Mouse (Mus musculus) limb, embryonic 10.5 days (tissue): ENCODE data around the gene Rps6kb1. TPM values are rescaled to one million over a fixed set of nuclear protein-coding genes. Genes with fewer than 3 reads are reported as not detected.

ENCODE experiments used
- DNase-seq: peaks from one replicate; pipeline ENCODE4 v3.0.0-alpha.2; 2017; ENCODE audit warnings: low spot score
- H3K27ac ChIP-seq: fragments of 300-500 bp; sonication (generic); 2 replicates; pipeline ENCODE4 v1.5.1; 2016; ENCODE audit warnings: mild to moderate bottlenecking
- H3K27me3 ChIP-seq: fragments of 300-500 bp; sonication (generic); 2 replicates; pipeline ENCODE4 v1.6.1; 2016; ENCODE audit warnings: low read depth, mild to moderate bottlenecking; ENCODE audit not compliant: poor library complexity, severe bottlenecking
- H3K36me3 ChIP-seq: fragments of 300-500 bp; sonication (generic); 2 replicates; pipeline ENCODE4 v1.6.1; 2016; ENCODE audit warnings: mild to moderate bottlenecking, moderate library complexity
- H3K4me1 ChIP-seq: fragments of 300-500 bp; sonication (generic); 2 replicates; pipeline ENCODE4 v1.6.1; 2016
- H3K4me3 ChIP-seq: fragments of 300-500 bp; sonication (generic); 2 replicates; pipeline ENCODE4 v1.5.1; 2016; ENCODE audit warnings: mild to moderate bottlenecking, moderate library complexity
- H3K9me3 ChIP-seq: fragments of 300-500 bp; sonication (generic); replicated peaks from 2 replicates; pipeline ENCODE4 v1.6.1; 2016; ENCODE audit warnings: mild to moderate bottlenecking
- WGBS: fragments of 180-500 bp; shearing (Covaris S2); methylation state at CpG from one replicate; pipeline ENCODE4 v1.1.7; 2016; 5-methylcytosine and 5-hydroxymethylcytosine counted together
- polyA plus RNA-seq: library from polyadenylated mRNA; unstranded; fragments of >200 nt; fragmentation: Nextera tagmentation; extraction: Ambion mirVana; gene quantifications from 2 replicates; pipeline ENCODE4 v1.2.1, GENCODE M21; 2016

The Rps6kb1 gene
- polyA plus RNA-seq, 1 experiment from 2014 or later = 64.3 TPM

DNA sequence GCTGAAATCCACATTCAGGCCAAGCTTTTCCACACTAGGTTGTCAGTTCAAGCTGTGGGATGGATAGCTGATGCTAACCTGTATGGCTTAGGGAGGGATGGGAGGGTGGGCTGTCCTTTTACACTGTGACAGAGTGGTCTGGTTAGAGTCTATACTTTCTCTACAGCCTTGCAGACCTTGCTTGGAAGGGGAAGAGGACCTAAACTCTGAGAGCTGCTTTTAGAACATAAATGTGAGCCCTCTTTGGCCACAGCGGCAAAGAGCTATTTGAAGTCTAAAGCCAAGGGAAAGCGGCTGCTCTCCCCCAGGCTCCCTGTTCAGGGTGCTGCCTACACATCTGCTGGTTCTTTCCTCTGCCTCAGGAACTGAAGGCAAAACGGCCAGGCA, 41.0 kb upstream of the Rps6kb1 start:
- Histone ChIP-seq H3K9me3 (no peaks in the 10 kb centered on the region), H3K36me3 (peaks cover 9% of the 10 kb centered on the region), H3K4me3 (no peak overlapping the region), H3K4me1 (peaks cover 19% of the 10 kb centered on the region), H3K27me3 (no peaks in the 10 kb centered on the region), H3K27ac (no peak overlapping the region)
- DNase-seq = no peak
- 62% methylated on average over 3 of the region's 3 CpGs for WGBS

DNA sequence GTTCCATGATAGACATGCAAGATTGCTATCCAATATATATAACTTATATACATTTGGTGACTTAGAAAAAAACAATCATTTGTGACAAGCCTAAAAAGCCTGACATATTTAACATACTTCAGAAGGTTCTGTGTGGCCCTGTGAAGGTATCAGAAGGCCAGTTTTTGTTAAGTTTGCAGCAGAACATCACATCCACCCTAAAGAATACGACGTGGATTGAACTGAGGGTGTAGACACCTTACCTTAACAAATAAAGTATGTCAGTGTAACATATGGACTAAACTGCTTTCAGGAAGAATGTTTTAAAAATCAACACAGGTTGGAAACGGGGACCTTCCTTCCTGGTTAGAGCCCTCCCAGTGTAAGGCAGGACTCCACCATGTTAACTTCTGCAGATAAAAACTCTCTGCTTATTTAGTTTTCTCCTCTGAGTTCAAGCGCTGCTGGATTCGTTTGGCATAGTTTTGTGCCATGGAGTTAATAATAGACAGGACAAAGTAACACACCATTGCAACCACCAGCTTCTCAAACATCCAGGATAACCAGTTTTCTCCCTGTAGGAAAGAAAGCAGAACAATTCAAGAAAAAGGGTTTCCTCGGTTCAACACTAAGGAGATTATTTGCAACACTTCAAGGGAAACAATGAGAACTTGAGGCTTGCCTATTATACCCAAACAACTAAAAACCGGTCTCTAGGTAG, 40.4 kb upstream of the Rps6kb1 start:
- H3K27me3 ChIP-seq = no peaks in the 10 kb centered on the region
- peaks cover 19% of the 10 kb centered on the region for H3K4me1 ChIP-seq
- H3K4me3 ChIP-seq = no peak overlapping the region
- 85% methylated on average over 7 of the region's 7 CpGs for WGBS
- H3K9me3 ChIP-seq = no peaks in the 10 kb centered on the region
- DNase-seq = no peak
- H3K27ac ChIP-seq = no peak overlapping the region
- H3K36me3 ChIP-seq = peaks cover 9% of the 10 kb centered on the region

DNA sequence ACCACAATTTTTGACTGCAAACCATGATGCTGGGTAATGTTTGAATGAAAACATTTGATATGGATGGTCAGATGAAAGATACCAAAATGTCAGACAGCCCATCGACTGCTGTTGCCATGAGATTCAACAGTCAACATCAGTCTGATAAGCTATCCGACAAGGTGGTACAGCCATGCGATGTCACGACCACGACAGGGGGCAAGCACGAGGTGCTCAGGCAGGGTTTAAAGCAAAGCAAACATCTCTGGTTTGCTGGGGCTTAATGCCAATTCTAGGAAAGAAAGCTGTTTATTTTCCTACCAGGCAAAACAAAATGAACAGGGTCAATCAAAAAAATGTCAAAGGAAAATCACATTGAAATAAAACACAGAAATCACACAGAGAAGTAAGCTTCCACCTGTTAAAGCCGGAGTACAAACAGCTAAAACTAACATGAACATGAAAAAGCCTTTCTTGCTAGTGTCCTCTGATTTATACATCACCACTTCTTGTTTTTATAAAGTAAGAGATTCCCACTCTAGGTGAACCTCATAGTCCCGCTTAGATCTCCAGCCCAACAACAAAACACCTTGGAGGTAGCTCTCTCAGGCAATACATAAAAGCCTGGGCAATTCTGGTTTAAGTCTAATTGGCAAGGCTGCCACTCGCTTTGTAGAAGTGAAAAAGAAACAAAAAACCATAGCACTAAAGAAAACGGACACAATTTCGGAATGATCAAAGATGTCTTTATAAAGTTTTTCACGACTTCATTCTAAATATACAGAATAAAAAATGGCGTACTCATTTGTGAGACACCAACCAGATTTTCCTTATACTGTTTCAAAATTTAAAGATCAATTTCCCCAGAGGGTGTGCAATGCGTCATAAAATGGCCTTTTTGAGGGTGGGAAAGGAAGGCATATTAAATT, 39.6 kb upstream of the Rps6kb1 start:
- H3K4me1 ChIP-seq = peaks cover 27% of the 10 kb centered on the region
- H3K4me3 ChIP-seq = no peak overlapping the region
- H3K27me3 ChIP-seq = no peaks in the 10 kb centered on the region
- H3K27ac ChIP-seq = no peak overlapping the region
- H3K9me3 ChIP-seq = no peaks in the 10 kb centered on the region
- DNase-seq = no peak
- H3K36me3 ChIP-seq = peaks cover 9% of the 10 kb centered on the region
- WGBS = 94% methylated on average over 14 of the region's 14 CpGs

DNA sequence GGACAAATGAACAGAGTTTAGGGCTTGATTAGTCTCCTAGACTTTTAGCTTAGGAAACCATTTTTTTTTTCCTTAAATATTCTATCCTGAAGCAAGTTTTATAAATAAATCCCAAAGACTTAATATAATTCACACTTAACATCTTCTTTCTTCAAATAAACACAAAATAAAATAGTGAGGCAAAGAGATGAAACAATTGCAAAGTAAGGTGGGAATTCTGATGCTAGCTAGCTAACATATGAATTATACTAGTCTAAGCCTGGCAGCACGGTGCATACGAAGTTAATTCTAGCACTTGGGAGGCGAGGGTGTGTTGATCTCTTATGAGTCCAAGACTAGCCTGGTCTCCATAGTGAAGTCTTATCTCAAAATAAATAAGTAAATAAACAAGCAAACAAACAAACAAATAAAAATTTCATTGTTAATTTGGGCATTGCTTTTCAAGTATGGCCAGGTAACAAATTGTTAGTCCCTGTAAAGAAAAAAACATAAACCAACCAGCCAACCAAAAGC, 38.8 kb upstream of the Rps6kb1 start:
- Histone ChIP-seq H3K27ac (no peak overlapping the region), H3K36me3 (peaks cover 9% of the 10 kb centered on the region), H3K4me1 (peaks cover 34% of the 10 kb centered on the region), H3K9me3 (no peaks in the 10 kb centered on the region), H3K4me3 (no peak overlapping the region), H3K27me3 (no peaks in the 10 kb centered on the region)
- 90% methylated on average over 3 of the region's 3 CpGs for WGBS
- DNase-seq = no peak

DNA sequence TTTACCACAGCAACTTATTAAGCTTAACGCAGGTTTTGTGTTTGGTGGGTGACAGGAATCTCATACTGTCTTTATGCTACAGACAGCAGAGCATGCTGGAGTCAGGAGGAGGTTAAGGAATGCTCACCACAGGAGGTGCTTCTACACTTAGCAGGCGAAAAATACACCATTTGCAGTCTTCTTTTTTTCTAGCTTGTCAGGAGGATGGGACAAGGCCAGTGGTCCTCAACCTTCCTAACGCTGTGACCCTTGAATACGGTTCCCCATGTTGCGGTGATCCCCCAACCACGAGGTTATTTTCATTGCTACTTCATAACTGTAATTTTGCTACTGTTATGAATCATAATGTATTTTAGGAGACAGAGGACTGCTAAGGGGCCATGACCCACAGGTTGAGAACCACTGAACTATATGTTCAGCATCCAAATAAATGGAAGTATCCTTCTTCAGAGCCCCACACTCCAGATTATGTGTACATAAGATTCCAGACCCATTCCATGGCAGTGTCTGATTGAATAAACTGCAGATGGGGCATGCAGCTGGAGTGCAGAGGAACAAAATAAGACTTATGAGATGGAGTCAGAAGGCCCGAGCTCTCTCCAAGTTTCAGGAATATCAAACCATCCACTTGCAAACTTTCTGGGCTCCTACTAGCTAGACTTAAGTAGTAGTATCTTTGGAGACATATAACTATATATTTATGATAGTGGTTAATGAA, 38.1 kb upstream of the Rps6kb1 start:
- DNase-seq = no peak
- Histone ChIP-seq H3K36me3 (peaks cover 9% of the 10 kb centered on the region), H3K4me1 (peaks cover 31% of the 10 kb centered on the region), H3K9me3 (no peaks in the 10 kb centered on the region), H3K27me3 (no peaks in the 10 kb centered on the region), H3K4me3 (no peak overlapping the region), H3K27ac (no peak overlapping the region)
- 90% methylated on average over 7 of the region's 7 CpGs for WGBS

DNA sequence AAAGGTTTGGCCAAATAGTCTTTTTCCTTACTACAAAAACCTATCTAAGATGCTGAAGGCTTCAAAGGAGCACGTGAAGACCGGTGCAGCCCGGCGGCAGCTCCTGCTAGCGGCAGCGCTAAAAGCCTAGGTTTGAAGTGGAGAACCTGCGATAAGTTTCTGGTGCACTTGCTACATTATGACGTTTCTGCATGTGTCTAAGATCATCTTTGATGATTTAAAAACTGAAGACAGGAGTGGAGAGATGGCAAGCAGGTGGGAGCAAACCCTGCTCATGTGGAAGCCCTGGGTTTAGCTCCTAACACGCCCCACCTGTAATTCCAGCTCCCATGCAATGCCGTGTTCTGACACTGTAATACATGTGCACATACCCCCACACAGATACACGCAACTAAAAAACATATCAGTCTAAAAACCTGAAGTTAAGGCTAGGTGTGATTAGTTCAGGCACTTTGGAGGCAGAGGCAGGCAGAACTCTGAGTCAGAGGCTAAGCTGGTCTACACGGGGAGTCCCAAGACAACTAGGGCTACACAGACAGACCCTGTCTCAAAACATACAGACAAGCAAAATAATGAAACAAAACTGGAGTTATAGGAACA, 37.4 kb upstream of the Rps6kb1 start:
- Histone ChIP-seq H3K36me3 (peaks cover 9% of the 10 kb centered on the region), H3K27ac (no peak overlapping the region), H3K9me3 (no peaks in the 10 kb centered on the region), H3K4me1 (peaks cover 31% of the 10 kb centered on the region), H3K27me3 (no peaks in the 10 kb centered on the region), H3K4me3 (no peak overlapping the region)
- 92% methylated on average over 12 of the region's 12 CpGs for WGBS
- no peak for DNase-seq

GRCm38 (mm10) chr11:86581250-86581753, 36.7 kb upstream of the Rps6kb1 start:
- no peak for DNase-seq
- Histone ChIP-seq H3K9me3 (no peaks in the 10 kb centered on the region), H3K27ac (0 out of 2 replicates have a peak overlapping the region, but pooled peaks have one; percentile 56), H3K4me3 (no peak overlapping the region), H3K4me1 (peaks cover 27% of the 10 kb centered on the region), H3K36me3 (peaks cover 9% of the 10 kb centered on the region), H3K27me3 (no peaks in the 10 kb centered on the region)
- WGBS = 77% methylated on average over 11 of the region's 11 CpGs

DNA sequence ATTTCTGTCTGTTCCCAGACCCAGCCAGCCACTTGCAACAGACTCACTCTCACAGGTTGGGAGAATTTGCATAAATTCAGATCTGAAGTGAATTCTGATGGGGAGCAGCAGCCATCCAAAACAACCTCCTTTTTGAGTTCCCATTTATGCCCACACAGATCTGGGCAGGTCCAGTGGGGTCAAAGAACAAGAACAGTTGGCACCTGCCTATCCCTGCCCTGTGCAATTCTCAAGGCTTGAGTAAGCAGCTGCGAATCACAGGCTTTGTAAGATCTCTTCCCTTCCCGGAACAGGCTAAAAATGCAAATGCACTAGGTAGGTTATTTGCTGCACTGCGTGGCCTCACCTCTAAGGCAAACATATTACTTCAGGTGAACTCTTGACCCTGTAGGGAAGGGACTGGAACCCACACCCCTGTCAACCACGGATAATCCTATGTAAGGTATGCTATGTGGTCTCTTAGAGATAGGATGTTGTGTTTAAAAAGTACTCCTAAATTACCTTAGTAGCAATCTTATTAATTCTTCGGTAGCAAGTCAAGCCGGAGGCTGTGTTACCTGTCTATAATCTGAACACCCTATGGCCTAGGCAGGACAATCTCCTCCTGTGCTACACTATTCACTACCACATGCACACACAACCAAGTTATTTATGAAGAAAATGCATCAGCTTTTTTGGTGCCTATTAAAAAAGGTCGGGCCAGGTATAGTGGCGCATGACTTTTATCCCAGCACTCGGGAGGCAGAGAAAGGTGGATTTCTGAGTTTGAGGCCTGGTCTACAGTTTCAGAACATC, 35.9 kb upstream of the Rps6kb1 start:
- H3K9me3 ChIP-seq = no peaks in the 10 kb centered on the region
- H3K4me1 ChIP-seq = peaks cover 32% of the 10 kb centered on the region
- no peak overlapping the region for H3K27ac ChIP-seq
- H3K36me3 ChIP-seq = peaks cover 9% of the 10 kb centered on the region
- no peaks in the 10 kb centered on the region for H3K27me3 ChIP-seq
- no peak overlapping the region for H3K4me3 ChIP-seq
- no peak for DNase-seq
- 92% methylated on average over 9 of the region's 9 CpGs for WGBS

DNA sequence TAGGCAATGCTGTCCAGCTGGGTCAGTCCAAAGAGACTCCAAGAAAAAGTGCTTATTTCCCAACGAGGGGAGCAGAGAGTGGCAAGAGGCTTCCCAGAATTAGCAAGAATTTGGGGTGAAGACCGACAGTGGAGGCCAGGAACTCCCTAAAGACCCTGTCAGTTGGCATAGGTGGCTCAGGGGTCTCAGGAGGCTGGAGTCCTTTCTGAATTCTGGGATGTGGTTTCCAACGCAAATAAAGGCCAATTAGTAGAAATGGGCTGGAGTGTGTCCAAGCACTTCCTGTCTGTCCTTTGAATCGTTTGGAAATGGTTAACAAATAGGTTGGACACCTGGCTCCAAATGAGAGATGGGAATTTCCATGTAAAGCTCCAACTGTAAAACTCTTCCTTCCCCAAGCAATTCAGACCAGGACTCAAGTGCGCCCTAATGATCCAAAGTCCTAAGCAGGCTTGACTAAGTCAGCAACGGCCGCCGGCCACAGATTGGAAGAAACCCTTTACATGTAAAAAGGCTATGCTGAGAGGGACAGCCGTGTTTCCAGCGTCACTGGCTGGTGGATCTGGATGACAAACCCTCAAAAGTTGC, 35.2 kb upstream of the Rps6kb1 start:
- no peaks in the 10 kb centered on the region for H3K9me3 ChIP-seq
- no peak overlapping the region for H3K27ac ChIP-seq
- peaks cover 32% of the 10 kb centered on the region for H3K4me1 ChIP-seq
- no peaks in the 10 kb centered on the region for H3K27me3 ChIP-seq
- no peak for DNase-seq
- H3K36me3 ChIP-seq = peaks cover 7% of the 10 kb centered on the region; the same call in 1 of the 2 replicates
- no peak overlapping the region for H3K4me3 ChIP-seq
- WGBS = 84% methylated on average over 10 of the region's 10 CpGs

DNA sequence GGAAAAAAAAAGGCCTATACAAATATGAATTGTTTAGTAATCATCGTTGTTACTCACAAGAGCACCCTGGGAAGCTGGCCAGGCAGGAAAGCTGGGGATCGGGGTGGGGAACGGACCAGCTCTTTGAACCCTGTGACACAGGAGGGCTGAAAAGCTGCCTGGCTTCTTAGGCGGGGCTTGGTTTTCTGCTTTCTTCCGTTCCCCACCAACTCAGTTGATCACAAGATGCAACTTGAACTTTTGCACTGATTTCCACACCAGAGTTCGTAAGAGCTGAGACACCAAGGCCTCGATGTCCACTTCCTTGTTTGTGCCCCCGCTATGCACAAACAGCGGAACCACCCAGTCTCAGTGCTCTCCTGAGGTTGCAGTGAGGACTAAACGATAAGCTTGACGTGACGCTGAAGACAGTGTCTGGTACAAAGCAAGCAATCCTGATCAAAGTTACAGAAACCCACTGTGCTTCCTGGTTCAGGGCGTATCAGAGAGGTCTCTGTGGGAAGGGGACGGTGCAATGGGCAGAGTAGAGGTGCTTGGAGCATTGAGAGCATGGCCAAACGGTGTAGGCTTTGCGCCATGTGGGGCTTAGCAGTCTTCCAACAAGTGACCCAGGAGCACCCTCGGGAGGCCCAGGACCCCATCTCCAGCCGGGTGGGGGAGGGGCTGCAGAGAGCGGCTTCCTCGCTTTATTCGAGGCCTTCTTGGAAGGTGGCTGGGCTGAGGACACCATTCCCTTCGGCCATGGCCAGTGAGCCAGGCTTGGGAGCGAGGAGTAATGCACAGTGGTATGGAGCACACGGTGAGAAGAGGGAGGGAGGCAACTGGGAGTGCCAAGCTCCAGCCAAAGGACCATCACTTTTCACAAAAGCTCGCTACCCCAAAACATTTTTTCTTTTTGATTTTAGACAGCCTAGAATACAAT, 34.5 kb upstream of the Rps6kb1 start:
- H3K27ac ChIP-seq = 0 out of 2 replicates have a peak overlapping the region, but pooled peaks have one; percentile 3
- WGBS = 80% methylated on average over 25 of the region's 25 CpGs
- DNase-seq = no peak

More for the DNA sequence above, 34.5 kb upstream of the Rps6kb1 start:
- peaks cover 32% of the 10 kb centered on the region for H3K4me1 ChIP-seq
- H3K4me3 ChIP-seq = no peak overlapping the region
- H3K9me3 ChIP-seq = no peaks in the 10 kb centered on the region
- peaks cover 7% of the 10 kb centered on the region; the same call in 1 of the 2 replicates for H3K36me3 ChIP-seq
- no peaks in the 10 kb centered on the region for H3K27me3 ChIP-seq
